Mouse (Mus musculus): ENCODE results near the gene Camta1. TPM values are rescaled to one million over a fixed set of nuclear protein-coding genes. Genes with fewer than 3 reads are reported as not detected.

Gene Camta1
- polyA plus RNA-seq, 1 experiment from 2014 or later: 115 TPM

GRCm38 (mm10) chr4:151108028-151108771, 753.5 kb downstream of the Camta1 start:
- Histone ChIP-seq H3K9me3 (replicated peaks; ENCODE audit: low read length) (no peaks in the 10 kb centered on the region), H3K27me3 (ENCODE audit: insufficient read depth, low read length) (peaks cover 12% of the 10 kb centered on the region; the same call in 1 of the 2 replicates), H3K9ac (ENCODE audit: low read depth, low read length) (peak overlapping the region; percentile 70), H3K27ac (peak overlapping the region; percentile 48; the same call in 1 of the 2 replicates), H3K36me3 (ENCODE audit: insufficient read depth, low read length) (no peaks in the 10 kb centered on the region), H3K4me3 (replicated peaks; ENCODE audit: low read depth, low read length) (peak overlapping the region; percentile 61), H3K4me2 (ENCODE audit: low read length) (peak overlapping the region; percentile 98), H3K4me1 (replicated peaks; ENCODE audit: insufficient read depth, low read length) (no peaks in the 10 kb centered on the region)
- under 1% methylated on average over 100 of the region's 101 CpGs for WGBS
- DNase-seq (ENCODE audit: low spot score): peak; percentile 96
- peak; percentile 98 for ATAC-seq (replicated peaks; ENCODE audit: low FRiP score, low read depth)
- TF ChIP-seq CTCF (IDR thresholded peaks at IDR 0.05; ENCODE audit: low read depth): no peak

DNA sequence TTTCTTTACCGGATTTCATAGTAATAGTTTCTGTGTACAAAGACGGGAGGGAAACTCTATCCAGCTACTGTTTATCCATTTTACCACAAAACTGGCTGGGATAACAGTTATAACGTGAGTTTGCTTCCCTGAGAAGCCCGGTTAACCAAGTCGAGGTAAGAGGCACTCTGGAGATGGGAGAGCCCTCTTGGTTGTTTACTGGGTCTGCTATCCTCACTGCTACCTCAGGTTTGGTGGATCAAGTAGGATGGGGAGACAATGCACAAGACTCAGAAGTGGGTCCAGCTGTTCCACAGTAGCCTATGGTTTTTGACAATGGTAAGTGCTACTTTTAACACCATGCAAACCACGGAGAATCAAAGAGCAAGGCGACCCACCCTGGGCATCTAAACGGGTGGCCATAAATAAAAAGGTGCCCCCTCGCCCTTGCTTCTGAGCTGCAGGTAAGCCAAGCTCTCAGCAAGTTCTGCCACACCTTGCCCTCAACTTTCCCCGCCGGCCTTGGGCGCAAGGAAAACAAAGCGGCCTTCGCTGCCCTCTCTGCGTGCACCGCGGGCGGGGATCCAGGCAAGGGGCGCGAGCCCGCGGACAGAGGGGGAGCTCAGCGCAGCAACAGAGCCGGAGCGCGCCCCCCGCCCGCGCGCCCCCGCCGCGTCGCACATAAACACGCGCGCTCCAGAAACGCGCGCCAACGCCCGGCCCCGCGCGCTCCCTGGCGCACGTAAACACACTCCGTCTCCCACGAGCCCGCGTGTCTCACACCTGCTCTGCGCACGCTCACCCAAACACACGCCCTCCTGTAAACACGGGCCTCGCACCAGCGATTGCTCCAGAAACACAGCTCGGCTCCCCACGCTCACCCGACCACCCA, 754.3 kb downstream of the Camta1 start:
- Histone ChIP-seq H3K27me3 (ENCODE audit: insufficient read depth, low read length) (peaks cover 12% of the 10 kb centered on the region; the same call in 1 of the 2 replicates), H3K9me3 (replicated peaks; ENCODE audit: low read length) (no peaks in the 10 kb centered on the region), H3K36me3 (ENCODE audit: insufficient read depth, low read length) (no peaks in the 10 kb centered on the region), H3K4me3 (replicated peaks; ENCODE audit: low read depth, low read length) (peak overlapping the region; percentile 61), H3K27ac (peak overlapping the region; percentile 48), H3K9ac (ENCODE audit: low read depth, low read length) (peak overlapping the region; percentile 70), H3K4me2 (ENCODE audit: low read length) (peak overlapping the region; percentile 98), H3K4me1 (replicated peaks; ENCODE audit: insufficient read depth, low read length) (no peaks in the 10 kb centered on the region)
- DNase-seq (ENCODE audit: low spot score) (no peak), ATAC-seq (replicated peaks; ENCODE audit: low FRiP score, low read depth) (no peak)
- 1% methylated on average over 57 of the region's 60 CpGs for WGBS
- no peak for TF ChIP-seq CTCF (IDR thresholded peaks at IDR 0.05; ENCODE audit: low read depth)

- Histone ChIP-seq H3K4me3 (replicated peaks; ENCODE audit: low read depth, low read length) (no peak overlapping the region), H3K27me3 (ENCODE audit: insufficient read depth, low read length) (peaks cover 12% of the 10 kb centered on the region; the same call in 1 of the 2 replicates), H3K9me3 (replicated peaks; ENCODE audit: low read length) (no peaks in the 10 kb centered on the region), H3K27ac (no peak overlapping the region), H3K36me3 (ENCODE audit: insufficient read depth, low read length) (no peaks in the 10 kb centered on the region), H3K9ac (ENCODE audit: low read depth, low read length) (no peak overlapping the region), H3K4me2 (ENCODE audit: low read length) (no peak overlapping the region), H3K4me1 (replicated peaks; ENCODE audit: insufficient read depth, low read length) (no peaks in the 10 kb centered on the region)
- TF ChIP-seq CTCF (IDR thresholded peaks at IDR 0.05; ENCODE audit: low read depth): no peak
- DNase-seq (ENCODE audit: low spot score) (no peak), ATAC-seq (replicated peaks; ENCODE audit: low FRiP score, low read depth) (no peak)
- 34% methylated on average over 10 of the region's 10 CpGs for WGBS
These were observed 755.2 kb downstream of the Camta1 start for GRCm38 (mm10) chr4:151106468-151106867.

- Histone ChIP-seq H3K9me3 (replicated peaks; ENCODE audit: low read length) (no peaks in the 10 kb centered on the region), H3K27ac (no peak overlapping the region), H3K27me3 (ENCODE audit: insufficient read depth, low read length) (peaks cover 12% of the 10 kb centered on the region; the same call in 1 of the 2 replicates), H3K4me2 (ENCODE audit: low read length) (no peak overlapping the region), H3K9ac (ENCODE audit: low read depth, low read length) (no peak overlapping the region), H3K36me3 (ENCODE audit: insufficient read depth, low read length) (no peaks in the 10 kb centered on the region), H3K4me3 (replicated peaks; ENCODE audit: low read depth, low read length) (no peak overlapping the region), H3K4me1 (replicated peaks; ENCODE audit: insufficient read depth, low read length) (no peaks in the 10 kb centered on the region)
- DNase-seq (ENCODE audit: low spot score) (no peak), ATAC-seq (replicated peaks; ENCODE audit: low FRiP score, low read depth) (no peak)
- no peak for TF ChIP-seq CTCF (IDR thresholded peaks at IDR 0.05; ENCODE audit: low read depth)
- 76% methylated on average over 6 of the region's 6 CpGs for WGBS
These were observed 755.8 kb downstream of the Camta1 start for GRCm38 (mm10) chr4:151105886-151106285.

- no peaks in the 10 kb centered on the region for H3K9me3 ChIP-seq (replicated peaks; ENCODE audit: low read length)
These were observed 757.5 kb downstream of the Camta1 start for GRCm38 (mm10) chr4:151104147-151104546.

DNA sequence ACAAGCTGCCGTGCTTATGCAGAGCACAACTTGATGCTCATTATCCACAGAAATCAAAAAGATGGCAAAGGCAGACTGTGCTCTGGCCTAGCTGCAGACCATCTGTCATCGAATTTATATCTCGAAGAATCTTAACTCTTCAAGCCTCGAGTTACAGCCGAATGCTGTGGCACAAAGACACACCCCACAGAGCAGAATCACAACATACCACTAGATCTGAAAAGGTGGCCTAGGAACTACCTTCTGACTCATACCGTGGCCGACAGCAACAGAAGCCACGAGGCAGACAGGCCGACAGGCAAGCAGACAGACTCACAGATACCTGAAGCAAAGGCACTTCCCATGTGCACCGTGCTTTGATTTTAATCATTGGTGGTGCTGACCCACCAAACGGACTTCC, 758.0 kb downstream of the Camta1 start:
- WGBS: 79% methylated on average over 11 of the region's 11 CpGs
- no peak for DNase-seq (ENCODE audit: low spot score)

More at GRCm38 (mm10) chr4:151104147-151104546, 757.5 kb downstream of the Camta1 start:
- no peak overlapping the region for H3K4me3 ChIP-seq (replicated peaks; ENCODE audit: low read depth, low read length)
- ATAC-seq (replicated peaks; ENCODE audit: low FRiP score, low read depth) (no peak), DNase-seq (ENCODE audit: low spot score) (no peak)
- 0 out of 2 replicates have a peak, but pooled peaks cover 6% of the 10 kb centered on the region for H3K27me3 ChIP-seq (ENCODE audit: insufficient read depth, low read length)
- H3K9ac ChIP-seq (ENCODE audit: low read depth, low read length): no peak overlapping the region
- TF ChIP-seq CTCF (IDR thresholded peaks at IDR 0.05; ENCODE audit: low read depth): no peak
- no peak overlapping the region for H3K27ac ChIP-seq
- no peak overlapping the region for H3K4me2 ChIP-seq (ENCODE audit: low read length)
- H3K36me3 ChIP-seq (ENCODE audit: insufficient read depth, low read length): no peaks in the 10 kb centered on the region
- no peaks in the 10 kb centered on the region for H3K4me1 ChIP-seq (replicated peaks; ENCODE audit: insufficient read depth, low read length)
- 83% methylated on average over 10 of the region's 10 CpGs for WGBS

More for the DNA sequence above, 758.0 kb downstream of the Camta1 start:
- no peak for TF ChIP-seq CTCF (IDR thresholded peaks at IDR 0.05; ENCODE audit: low read depth)
- Histone ChIP-seq H3K4me3 (replicated peaks; ENCODE audit: low read depth, low read length) (no peak overlapping the region), H3K36me3 (ENCODE audit: insufficient read depth, low read length) (no peaks in the 10 kb centered on the region), H3K9ac (ENCODE audit: low read depth, low read length) (no peak overlapping the region), H3K9me3 (replicated peaks; ENCODE audit: low read length) (no peaks in the 10 kb centered on the region), H3K4me1 (replicated peaks; ENCODE audit: insufficient read depth, low read length) (no peaks in the 10 kb centered on the region), H3K27ac (no peak overlapping the region), H3K4me2 (ENCODE audit: low read length) (no peak overlapping the region), H3K27me3 (ENCODE audit: insufficient read depth, low read length) (0 out of 2 replicates have a peak, but pooled peaks cover 6% of the 10 kb centered on the region)
- no peak for ATAC-seq (replicated peaks; ENCODE audit: low FRiP score, low read depth)
